Mouse (Mus musculus): ENCODE measurements around the gene Cachd1.

The Cachd1 gene

GRCm38 (mm10) chr4:100790176-100790575 lies 13.7 kb downstream of the Cachd1 start:
- no peak for DNase-seq (ENCODE audit: low spot score)

GRCm38 (mm10) chr4:100793147-100793546 lies 16.7 kb downstream of the Cachd1 start:
- no peak for DNase-seq (ENCODE audit: low spot score)

- DNase-seq (ENCODE audit: low spot score), result no peak
Measured at GRCm38 (mm10) chr4:100795523-100795922, 19.0 kb downstream of the Cachd1 start.

DNA sequence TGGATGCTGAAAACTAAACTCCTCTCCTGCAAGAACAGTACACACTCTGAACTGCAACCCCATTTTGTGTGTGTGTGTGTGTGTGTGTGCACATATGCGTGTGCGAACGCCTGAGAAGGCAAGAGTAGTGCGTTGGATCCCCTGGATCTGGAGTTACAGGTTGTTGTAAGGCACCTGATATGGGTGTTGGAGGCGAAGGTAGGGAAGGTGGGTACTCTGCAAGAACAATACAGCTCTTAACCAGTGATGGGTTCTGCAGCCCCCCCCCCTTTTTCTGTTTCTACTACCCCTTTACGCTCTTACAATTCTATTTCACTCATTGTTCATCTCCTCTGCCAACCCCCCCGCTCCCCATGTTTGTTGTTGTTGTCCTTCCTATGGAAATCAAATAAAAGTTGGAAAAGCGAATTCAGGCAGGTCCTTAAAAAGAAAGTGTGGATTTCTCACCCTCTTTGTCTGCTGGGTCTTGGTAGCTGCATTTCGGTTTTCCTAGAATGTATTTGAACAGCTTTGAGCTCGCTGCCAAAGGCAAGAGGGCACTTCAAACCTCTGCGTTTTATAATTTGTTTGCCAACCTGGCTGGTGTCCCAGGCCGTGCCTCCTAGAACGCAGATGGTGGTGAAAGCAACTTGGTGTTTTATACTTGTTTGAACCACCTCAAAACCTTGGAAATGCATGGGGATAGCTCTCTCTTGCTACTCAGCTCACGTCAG lies 24.4 kb downstream of the Cachd1 start:
- DNase-seq (ENCODE audit: low spot score), result no peak

DNA sequence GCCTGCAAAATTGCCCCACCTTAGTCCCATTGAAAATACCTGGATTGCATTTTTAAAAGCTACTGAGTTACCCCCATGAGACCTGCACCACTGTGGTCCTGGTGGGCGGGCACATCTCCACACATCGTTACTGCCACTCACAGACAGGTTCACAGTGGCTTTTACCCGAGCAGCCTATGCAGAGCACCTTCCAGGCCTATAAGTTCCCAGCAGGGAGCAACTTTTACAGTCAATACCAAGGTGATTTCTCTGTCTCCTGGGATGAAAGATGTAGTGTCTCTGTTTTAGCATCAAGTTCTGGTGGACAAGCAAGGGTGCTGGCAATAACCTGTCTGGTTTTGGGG lies 24.9 kb downstream of the Cachd1 start:
- no peak for DNase-seq (ENCODE audit: low spot score)

- DNase-seq (ENCODE audit: low spot score), result no peak
Measured at GRCm38 (mm10) chr4:100811057-100811695, 34.7 kb downstream of the Cachd1 start.

- no peak for DNase-seq (ENCODE audit: low spot score)
Measured at GRCm38 (mm10) chr4:100811802-100812510, 35.5 kb downstream of the Cachd1 start.

- DNase-seq (ENCODE audit: low spot score), result no peak
Measured at GRCm38 (mm10) chr4:100813767-100814461, 37.4 kb downstream of the Cachd1 start.

DNA sequence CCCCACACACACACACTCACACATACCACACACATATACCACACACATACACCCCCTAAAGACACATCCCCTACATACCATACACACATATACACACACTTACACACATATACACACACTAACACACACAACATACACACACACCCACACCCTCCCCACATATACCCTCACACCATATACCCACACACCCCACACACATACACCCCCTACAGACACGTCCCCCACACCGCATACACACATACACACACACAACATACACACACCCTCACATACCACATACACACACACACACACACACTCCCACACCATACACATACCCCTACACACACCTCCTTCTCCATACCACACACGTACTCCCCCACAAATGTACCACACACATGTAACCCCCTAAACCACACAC lies 42.8 kb downstream of the Cachd1 start:
- no peak for DNase-seq (ENCODE audit: low spot score)

GRCm38 (mm10) chr4:100822526-100822925 lies 46.1 kb downstream of the Cachd1 start:
- no peak for DNase-seq (ENCODE audit: low spot score)

DNA sequence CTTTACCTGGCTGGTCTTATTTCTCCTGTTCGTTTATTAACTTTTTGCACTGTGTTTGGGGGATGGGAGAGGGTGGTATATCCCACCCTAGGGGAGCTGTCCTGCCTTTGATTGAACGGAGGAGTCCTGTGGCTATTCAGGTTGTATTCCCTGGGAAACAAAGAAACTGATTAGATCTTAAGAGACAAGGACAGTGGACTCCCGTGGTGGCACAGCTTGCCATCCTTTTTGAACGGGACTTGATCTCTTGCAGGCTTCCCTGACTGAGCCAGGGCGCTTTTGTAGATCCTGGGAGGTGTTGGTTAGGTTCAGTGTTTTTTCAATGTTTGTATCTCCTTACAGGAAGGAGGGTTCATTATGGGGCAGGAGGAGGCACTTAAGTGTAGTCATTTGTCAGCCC lies 50.9 kb downstream of the Cachd1 start:
- no peak for DNase-seq (ENCODE audit: low spot score)

DNA sequence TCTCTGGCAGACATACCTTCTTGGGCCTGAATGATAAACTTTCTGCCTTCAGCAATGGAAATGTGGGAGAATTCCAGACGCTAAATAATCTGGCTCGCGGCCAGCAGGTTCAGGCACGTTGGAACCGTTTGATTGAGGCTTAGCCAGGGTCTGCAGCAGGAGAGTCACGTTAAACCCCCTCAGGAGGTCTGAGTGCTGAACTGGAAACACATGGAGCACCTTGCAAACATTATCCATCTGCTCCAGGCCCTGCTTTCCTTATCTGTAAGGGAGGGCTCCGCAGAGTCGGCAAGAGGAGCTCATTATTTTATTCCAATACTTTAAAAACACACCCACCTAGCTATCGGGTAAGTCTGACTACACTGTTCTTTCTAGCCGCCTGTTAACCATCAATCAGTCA lies 52.3 kb downstream of the Cachd1 start:
- DNase-seq (ENCODE audit: low spot score), result no peak

GRCm38 (mm10) chr4:100837205-100837604 lies 60.7 kb downstream of the Cachd1 start:
- no peak for DNase-seq (ENCODE audit: low spot score)

- no peak for DNase-seq (ENCODE audit: low spot score)
Measured at GRCm38 (mm10) chr4:100842629-100843028, 66.2 kb downstream of the Cachd1 start.

DNA sequence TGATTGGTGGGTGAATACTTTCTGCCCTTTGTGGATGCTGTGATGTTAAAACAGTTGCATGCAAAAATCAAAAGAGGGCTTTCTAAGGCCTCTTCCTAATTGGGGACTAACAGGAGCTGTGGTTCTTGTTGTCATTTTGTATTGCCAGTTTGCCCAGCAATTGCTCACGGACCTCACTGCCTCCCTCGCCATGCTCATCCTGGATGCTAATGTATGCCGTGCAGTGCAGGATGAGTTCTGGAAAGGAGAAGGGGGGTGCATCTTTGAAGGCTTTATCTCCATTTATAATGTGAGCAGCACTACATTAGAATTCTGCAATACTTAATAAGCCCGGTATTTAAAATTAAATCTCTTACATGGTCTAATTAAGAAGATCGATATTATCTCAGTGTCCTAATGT lies 66.6 kb downstream of the Cachd1 start:
- no peak for DNase-seq (ENCODE audit: low spot score)

GRCm38 (mm10) chr4:100850846-100851495 lies 74.5 kb downstream of the Cachd1 start:
- no peak for DNase-seq (ENCODE audit: low spot score)

DNA sequence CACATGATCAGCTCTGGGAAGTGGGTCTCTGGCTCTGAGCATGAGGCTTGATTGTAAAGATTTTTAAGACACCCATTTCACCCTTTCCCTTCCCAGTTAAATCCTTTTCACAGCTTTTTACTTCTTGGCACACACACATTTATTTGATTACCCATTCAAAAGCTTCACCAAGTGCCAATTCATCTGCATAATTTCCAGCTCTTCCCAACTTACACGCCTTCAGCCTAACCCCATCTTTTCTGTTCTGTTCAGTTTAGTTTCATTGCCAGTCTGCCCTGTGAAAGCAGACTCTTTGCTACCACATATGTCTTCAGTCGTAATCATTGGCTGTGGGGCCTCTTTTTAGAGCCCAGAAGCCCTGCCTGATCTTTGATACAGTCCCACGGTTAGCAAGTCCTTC lies 76.0 kb downstream of the Cachd1 start:
- DNase-seq (ENCODE audit: low spot score), result no peak

GRCm38 (mm10) chr4:100853426-100853825 lies 77.0 kb downstream of the Cachd1 start:
- no peak for DNase-seq (ENCODE audit: low spot score)

DNA sequence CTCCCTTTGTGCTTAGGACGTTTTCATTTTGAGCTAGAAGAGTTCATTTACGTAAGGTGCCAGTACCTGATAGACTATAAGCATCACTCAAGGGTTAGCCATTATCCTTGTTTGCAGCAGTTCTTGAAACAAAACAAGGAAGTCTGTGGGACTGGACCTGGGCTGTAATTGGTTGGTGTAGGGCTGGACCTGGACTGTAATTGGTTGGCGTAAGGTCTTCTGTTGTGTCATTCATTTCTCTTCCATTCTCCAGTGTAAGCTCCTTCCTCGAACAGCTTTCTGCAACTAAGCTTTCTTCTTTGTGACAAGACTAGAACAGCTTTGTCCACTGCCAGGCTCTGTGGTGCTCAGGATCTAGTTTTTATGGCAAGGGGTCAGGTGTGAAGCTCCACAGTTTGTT lies 78.9 kb downstream of the Cachd1 start:
- no peak for DNase-seq (ENCODE audit: low spot score)

- DNase-seq (ENCODE audit: low spot score), result no peak
Measured at GRCm38 (mm10) chr4:100857411-100857869, 81.0 kb downstream of the Cachd1 start.

- no peak for DNase-seq (ENCODE audit: low spot score)
Measured at GRCm38 (mm10) chr4:100863861-100864428, 87.5 kb downstream of the Cachd1 start.

DNA sequence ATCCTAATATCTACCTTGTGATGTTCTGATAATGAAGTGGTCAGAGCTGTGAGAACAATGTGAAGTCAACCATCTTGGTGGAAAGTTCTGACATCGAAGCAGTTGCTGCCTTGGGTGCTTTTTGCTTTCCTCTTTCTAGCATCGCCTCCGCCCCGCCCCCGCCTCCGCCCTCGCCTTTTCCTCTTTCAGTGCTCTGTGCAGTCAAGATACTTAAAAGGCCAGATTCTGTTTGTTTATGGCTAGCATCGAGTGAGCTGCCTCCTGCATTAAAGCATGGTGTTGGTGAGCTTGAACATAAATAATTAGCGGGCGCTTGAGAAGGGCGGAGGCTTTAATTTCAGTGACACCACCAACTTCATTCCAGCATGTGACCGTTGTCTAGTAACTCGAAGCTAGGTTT lies 88.9 kb downstream of the Cachd1 start:
- DNase-seq (ENCODE audit: low spot score), result no peak

Measured in urinary bladder, postnatal 25 days (tissue).